Mouse (Mus musculus): ENCODE results near the gene Ferd3l.

Ferd3l gene

DNA sequence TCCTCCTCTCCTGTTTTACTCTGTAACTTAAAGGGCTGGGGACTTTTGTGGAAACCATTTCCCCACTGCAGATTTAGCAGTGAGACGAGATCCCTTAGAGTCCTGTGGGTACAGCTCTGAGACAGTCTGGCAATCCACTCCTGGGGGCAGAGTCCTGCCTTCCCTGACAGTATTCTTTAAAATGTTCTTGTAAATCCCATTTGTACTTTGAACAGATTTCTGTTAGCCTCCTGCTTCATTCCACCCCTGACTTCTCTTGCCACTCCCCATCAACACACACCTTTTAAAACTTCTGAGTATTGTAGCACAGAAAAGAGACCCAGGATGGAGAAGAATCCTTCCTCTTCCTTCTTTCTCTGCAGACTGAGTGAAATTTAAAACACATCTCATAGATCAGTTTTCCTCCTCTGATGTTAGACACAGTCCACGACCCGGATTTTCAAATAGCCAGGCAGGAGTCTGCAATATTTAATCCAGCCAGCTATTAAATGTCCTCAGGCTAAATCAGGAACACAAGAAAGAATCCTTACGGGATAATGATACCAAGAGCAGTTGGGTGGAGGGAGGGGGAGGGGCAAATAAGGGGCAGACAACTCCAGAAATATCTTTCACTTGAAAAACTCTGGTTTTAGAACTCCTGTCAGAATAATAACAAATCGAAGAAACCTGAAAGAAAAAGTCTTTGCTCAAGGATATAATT lies 37.6 kb downstream of the Ferd3l start:
- DNase-seq (ENCODE audit: low spot score) = no peak

DNA sequence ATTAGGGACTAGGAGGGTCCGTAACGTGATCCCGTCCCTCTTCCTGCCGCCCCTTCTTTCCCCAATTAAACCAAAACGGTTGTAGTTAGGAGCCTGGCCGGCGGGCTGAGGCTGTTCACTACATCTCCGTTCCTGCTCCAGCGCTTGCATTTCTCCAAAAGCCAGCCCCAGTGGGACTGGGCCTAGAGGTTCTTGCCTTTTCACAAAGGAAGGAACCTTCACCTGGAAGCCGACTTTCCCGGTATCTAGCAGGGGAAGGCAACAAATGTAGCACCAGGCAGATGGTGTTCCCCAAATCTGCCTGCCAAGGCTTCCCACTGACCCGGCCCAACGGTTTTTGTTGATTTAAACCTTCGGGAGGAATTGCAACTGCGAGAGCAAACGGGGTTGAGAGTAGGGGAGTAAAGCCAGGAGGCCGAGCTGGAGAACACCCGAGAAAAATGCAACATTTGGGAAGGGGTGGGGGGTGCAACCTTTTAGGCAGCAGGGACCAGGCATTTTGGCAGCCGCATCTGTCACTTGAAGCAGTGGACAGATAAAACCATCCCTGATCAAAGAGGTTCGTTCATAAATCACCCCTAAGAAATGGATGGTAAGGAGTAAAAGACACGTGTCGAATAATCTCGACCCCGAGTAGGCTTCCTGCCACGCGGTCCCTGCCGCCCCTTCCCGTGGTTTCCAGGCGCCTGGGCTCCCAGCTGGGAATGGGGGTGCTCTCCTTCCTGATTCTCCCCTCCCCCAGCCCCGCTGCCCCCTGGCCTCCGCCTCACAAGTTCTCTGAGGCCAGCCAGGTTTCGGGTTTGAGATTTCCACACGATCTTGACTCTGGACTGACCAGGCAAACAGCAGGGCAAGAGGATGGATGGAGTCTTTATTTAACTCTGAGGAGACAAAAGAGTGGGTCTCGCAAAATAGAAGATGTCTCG lies 38.5 kb downstream of the Ferd3l start:
- no peak for DNase-seq (ENCODE audit: low spot score)

DNA sequence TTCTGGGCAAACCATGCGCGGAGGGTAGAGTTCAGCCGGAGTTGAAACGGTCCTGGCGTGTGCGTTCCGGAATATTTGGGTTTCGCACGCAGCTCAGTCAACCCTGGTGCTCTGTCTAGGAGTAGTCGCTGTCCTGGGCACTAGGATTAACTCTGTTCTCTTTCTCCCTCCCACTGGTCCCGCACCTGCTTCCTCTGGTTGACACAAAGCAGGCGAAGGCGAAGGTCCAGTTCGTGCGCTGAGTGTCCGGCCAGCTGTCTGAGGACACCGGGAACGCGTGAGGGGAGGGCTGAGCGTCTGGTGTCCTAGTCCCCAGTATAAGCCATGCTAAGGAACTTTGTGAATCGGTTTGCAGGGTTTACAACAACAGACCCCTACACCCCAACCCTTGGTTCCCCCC lies 39.3 kb downstream of the Ferd3l start:
- DNase-seq (ENCODE audit: low spot score) = no peak

DNA sequence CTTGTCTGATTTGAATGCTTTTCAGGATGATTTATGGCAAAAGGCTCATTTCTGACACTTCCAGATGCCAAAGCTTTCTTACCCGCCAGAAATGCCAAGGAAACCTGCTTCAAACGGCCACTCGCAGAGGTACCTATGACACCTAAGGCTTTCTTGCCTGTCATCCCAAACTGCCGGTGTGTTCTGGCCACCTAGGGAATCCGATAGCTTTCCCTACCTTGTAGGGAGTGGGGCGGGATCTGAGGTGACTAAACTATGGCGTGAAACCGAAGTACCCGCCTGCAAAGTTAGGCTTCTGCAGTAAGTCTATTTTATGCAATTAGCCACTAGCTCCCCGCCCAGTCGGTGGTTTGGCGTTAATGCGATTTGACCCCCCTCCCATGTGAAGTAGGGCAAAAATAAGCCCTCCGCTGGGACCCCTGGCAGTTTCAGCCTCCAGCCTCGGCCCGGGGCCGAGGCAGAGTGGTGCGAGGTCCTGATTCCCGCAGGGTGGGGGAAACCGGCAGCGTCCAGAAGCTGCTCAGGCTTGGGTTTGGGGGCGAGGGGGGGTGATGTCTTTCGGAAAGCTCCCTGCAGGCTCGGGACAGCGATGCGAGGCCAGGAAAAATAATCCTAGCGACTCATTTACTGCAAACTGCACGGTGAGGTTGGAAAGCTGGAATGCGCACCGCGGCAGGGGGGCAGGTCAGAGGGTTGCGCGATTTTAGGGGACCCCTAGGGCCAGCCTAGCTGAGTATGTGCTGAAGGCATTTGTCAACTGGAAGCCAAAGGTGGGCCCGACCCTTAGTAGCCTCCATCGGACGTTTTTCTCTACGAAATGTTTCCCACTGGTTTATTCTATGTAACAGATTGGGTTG lies 40.0 kb downstream of the Ferd3l start:
- DNase-seq (ENCODE audit: low spot score) = no peak

DNA sequence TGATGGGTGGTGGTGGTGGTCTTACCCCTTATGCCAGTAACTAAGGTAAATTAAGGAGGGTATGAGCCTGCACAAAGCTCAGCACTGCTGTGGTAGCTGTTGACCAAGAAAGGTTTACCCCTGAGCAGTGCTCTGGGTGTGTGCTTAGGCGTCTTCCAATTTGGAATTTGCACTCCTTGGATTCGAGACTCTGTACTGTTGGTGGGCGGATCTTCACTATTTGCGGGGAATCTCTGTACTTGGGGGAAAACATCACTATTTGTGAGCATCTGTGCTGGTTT lies 40.6 kb downstream of the Ferd3l start:
- no peak for DNase-seq (ENCODE audit: low spot score)
